ENCODE assay signal across 17 mouse cellular contexts in genomic region chr6:66272216-66272615, GRCm38 (mm10).
DNase-seq lines count a peak whose midpoint lies in the region; ATAC-seq and TF ChIP-seq lines count a peak whose summit lies in the region.
"Had no signal": no experiment of that assay in that cellular context is flagged by ENCODE, and none has a peak within 500 bp of the region (broad histone marks: within the 10 kb centered on the region; RNA-seq: fewer than 3 reads in every experiment).

No protein-coding gene starts in this region.

- peaks cover 6% of the 10 kb centered on the region; the same call in 1 of the 2 replicates for H3K4me1 ChIP-seq in lung, embryonic 14.5 days (ENCODE audit: insufficient read depth)
- H3K4me1 ChIP-seq in liver, postnatal 0 days (ENCODE audit: insufficient read depth): no peaks in the 10 kb centered on the region; the same call in 1 of the 2 replicates
- H3K4me1 ChIP-seq: midbrain, embryonic 15.5 days; stomach, embryonic 15.5 days had no signal

- peak; percentile 94 for ATAC-seq in lung, embryonic 14.5 days (ENCODE audit: insufficient read depth)
- peak; percentile 85 for ATAC-seq in granulocyte monocyte progenitor cell, adult 5-6 weeks (replicated peaks; ENCODE audit: poor library complexity, severe bottlenecking)
- peak; percentile 70 for ATAC-seq in liver, postnatal 0 days
- ATAC-seq: hindbrain, embryonic 16.5 days; midbrain, embryonic 15.5 days had no signal

- no peaks in the 10 kb centered on the region for H3K9me3 ChIP-seq in lung, embryonic 14.5 days (ENCODE audit: low read depth, low read length)
- H3K9me3 ChIP-seq in liver, postnatal 0 days (ENCODE audit: low read length): no peaks in the 10 kb centered on the region
- H3K9me3 ChIP-seq: limb, embryonic 15.5 days; midbrain, embryonic 15.5 days; stomach, embryonic 15.5 days had no signal

- H3K9ac ChIP-seq in lung, embryonic 14.5 days: no peak overlapping the region
- H3K9ac ChIP-seq in liver, postnatal 0 days (replicated peaks): no peak overlapping the region
- H3K9ac ChIP-seq: limb, embryonic 15.5 days; midbrain, embryonic 15.5 days; stomach, embryonic 15.5 days had no signal

- H3K27me3 ChIP-seq in lung, embryonic 14.5 days (ENCODE audit: insufficient read depth, low read length): no peaks in the 10 kb centered on the region
- no peaks in the 10 kb centered on the region for H3K27me3 ChIP-seq in liver, postnatal 0 days (ENCODE audit: insufficient read depth, low read length)
- H3K27me3 ChIP-seq: limb, embryonic 15.5 days; midbrain, embryonic 15.5 days; stomach, embryonic 15.5 days had no signal

- 0 out of 2 replicates have a peak overlapping the region, but pooled peaks have one; percentile 0 for H3K4me2 ChIP-seq in lung, embryonic 14.5 days
- H3K4me2 ChIP-seq in liver, postnatal 0 days (ENCODE audit: low read depth, low read length): peak overlapping the region; percentile 1; the same call in 1 of the 2 replicates
- H3K4me2 ChIP-seq: limb, embryonic 15.5 days; midbrain, embryonic 15.5 days; stomach, embryonic 15.5 days had no signal

- peak; percentile 39 for TF ChIP-seq EP300 in liver, postnatal 0 days (IDR thresholded peaks at IDR 0.05; ENCODE audit: low read depth)

- no peak for TF ChIP-seq CTCF in lung, embryonic 14.5 days (IDR thresholded peaks at IDR 0.05; ENCODE audit: low read depth)
- TF ChIP-seq CTCF in liver, postnatal 0 days (IDR thresholded peaks at IDR 0.05; ENCODE audit: low read depth): no peak

- no peak overlapping the region for H3K4me3 ChIP-seq in lung, embryonic 14.5 days (ENCODE audit: low read depth, low read length)
- no peak overlapping the region for H3K4me3 ChIP-seq in liver, postnatal 0 days (ENCODE audit: low read depth, low read length)
- H3K4me3 ChIP-seq: erythroblast, embryonic 14.5 days; layer of hippocampus, adult 2 months; limb, embryonic 15.5 days; midbrain, embryonic 15.5 days; stomach, embryonic 15.5 days had no signal

- no peaks in the 10 kb centered on the region for H3K36me3 ChIP-seq in lung, embryonic 14.5 days (ENCODE audit: insufficient read depth)
- H3K36me3 ChIP-seq in liver, postnatal 0 days (replicated peaks; ENCODE audit: insufficient read depth, low read length): no peaks in the 10 kb centered on the region
- H3K36me3 ChIP-seq: limb, embryonic 15.5 days; midbrain, embryonic 15.5 days; stomach, embryonic 15.5 days had no signal

- 39% methylated on average over 2 of the region's 2 CpGs for WGBS in lung, embryonic 14.5 days
- 35% methylated on average over 2 of the region's 2 CpGs for WGBS in liver, postnatal 0 days (ENCODE audit: insufficient replicate concordance)

- peak; percentile 52 for DNase-seq in lung, embryonic 14.5 days
- DNase-seq in lung, postnatal 10 days: no peak
- peak; percentile 87 for DNase-seq in MEL-GATA-1-ER (ENCODE audit: extremely low read depth, low read depth)
- no peak for DNase-seq in liver, postnatal 0 days
- no peak for DNase-seq in right cerebral cortex, postnatal 14 days
- no peak for DNase-seq in spleen, adult 12 weeks (ENCODE audit: low spot score)
- DNase-seq in thymus, adult 18-20 months: no peak
- DNase-seq: cerebellum, adult 2 months; gastrocnemius, postnatal 36 days; thymus, postnatal 36 days had no signal

- peak overlapping the region; percentile 25; the same call in 1 of the 2 replicates for H3K27ac ChIP-seq in lung, embryonic 14.5 days (ENCODE audit: low read depth)
- H3K27ac ChIP-seq in liver, postnatal 0 days (ENCODE audit: low read depth): 0 out of 2 replicates have a peak overlapping the region, but pooled peaks have one; percentile 13
- H3K27ac ChIP-seq: layer of hippocampus, adult 2 months; limb, embryonic 15.5 days; midbrain, embryonic 15.5 days; stomach, embryonic 15.5 days had no signal

Comparison
In these comparisons a context has a peak if more than half of its experiments do, and no peak if none do; other contexts are left out.
1. DNase-seq: peak in lung, embryonic 14.5 days (single experiment) and MEL-GATA-1-ER (single experiment); none in lung, postnatal 10 days (single experiment), liver, postnatal 0 days (single experiment), right cerebral cortex, postnatal 14 days (single experiment), spleen, adult 12 weeks (single experiment) and thymus, adult 18-20 months (0 of 2).
2. Peak in every context shown above with its lines, with median percentiles within 50 percentile points of each other: ATAC-seq.